Comparison of ENCODE assay signal across 17 mouse cellular contexts in genomic region chr16:87817590-87817989, GRCm38 (mm10).
"Had no signal": no experiment of that assay in that cellular context is flagged by ENCODE, and none has a peak within 500 bp of the region (broad histone marks: within the 10 kb centered on the region; RNA-seq: fewer than 3 reads in every experiment).

No protein-coding gene starts in this region.

- H3K9me3 ChIP-seq: liver, embryonic 13.5 days; lung, embryonic 15.5 days; midbrain, embryonic 15.5 days had no signal

- H3K27me3 ChIP-seq: limb, embryonic 12.5 days; liver, embryonic 13.5 days; lung, embryonic 15.5 days; megakaryocyte, embryonic 14.5 days; midbrain, embryonic 15.5 days had no signal

- H3K27ac ChIP-seq: layer of hippocampus, adult 2 months; limb, embryonic 12.5 days; liver, embryonic 13.5 days; lung, embryonic 15.5 days; macrophage; midbrain, embryonic 15.5 days had no signal

- H3K4me1 ChIP-seq: limb, embryonic 12.5 days; liver, embryonic 13.5 days; lung, embryonic 15.5 days; megakaryocyte, embryonic 14.5 days; midbrain, embryonic 15.5 days had no signal

- H3K9ac ChIP-seq: limb, embryonic 12.5 days; liver, embryonic 13.5 days; liver, postnatal 0 days; lung, embryonic 15.5 days; midbrain, embryonic 15.5 days had no signal

- H3K36me3 ChIP-seq: limb, embryonic 12.5 days; liver, embryonic 13.5 days; lung, embryonic 15.5 days; midbrain, embryonic 15.5 days had no signal

- H3K4me2 ChIP-seq: limb, embryonic 12.5 days; liver, embryonic 13.5 days; lung, embryonic 15.5 days; midbrain, embryonic 11.5 days; midbrain, embryonic 15.5 days had no signal

- H3K4me3 ChIP-seq: layer of hippocampus, adult 2 months; limb, embryonic 12.5 days; liver, embryonic 13.5 days; lung, embryonic 15.5 days; megakaryocyte, embryonic 14.5 days; midbrain, embryonic 15.5 days had no signal

- ATAC-seq: liver, postnatal 0 days; midbrain, embryonic 15.5 days had no signal

- DNase-seq: kidney, adult 8-10 months; kidney, postnatal 10 days; kidney, postnatal 4 days; liver; liver, embryonic 13.5 days; liver, postnatal 0 days; lung, postnatal 14 days; retina, postnatal 1 day; right cerebral cortex, postnatal 25 days; thymus, postnatal 36 days had no signal
